Mouse (Mus musculus): ENCODE results near the gene Sdad1. TPM values are rescaled to one million over a fixed set of nuclear protein-coding genes. Genes with fewer than 3 reads are reported as not detected.
A peak's percentile ranks its signal among the peaks of the same experiment; 100 is the strongest.

The Sdad1 gene
- total and polyA plus RNA-seq, 3 experiments: 62.6 to 85.3 (median 76.9) TPM

- no peak for TF ChIP-seq GATA2 (IDR thresholded peaks at IDR 0.05; ENCODE audit: borderline replicate concordance, low read depth, low read length)
- TF ChIP-seq POLR2AphosphoS5 (IDR thresholded peaks at IDR 0.05; ENCODE audit: insufficient replicate concordance, low read depth, low read length): no peak
- no peak for TF ChIP-seq CTCF (IDR thresholded peaks at IDR 0.05; ENCODE audit: low read depth, low read length)
- TF ChIP-seq GATA1 (IDR thresholded peaks at IDR 0.05; ENCODE audit: borderline replicate concordance, low read length): no peak
- no peak for TF ChIP-seq TAL1 (conservative IDR thresholded peaks at IDR 0.05; ENCODE audit: low read depth, low read length)
- no peak overlapping the region for H3K4me3 ChIP-seq (ENCODE audit: low read depth, low read length)
- H3K4me1 ChIP-seq (ENCODE audit: insufficient read depth, low read depth, low read length): peaks cover 9% of the 10 kb centered on the region
- ATAC-seq (ENCODE audit: extremely low read depth, insufficient number of reproducible peaks, low FRiP score, poor library complexity, severe bottlenecking) (no peak), DNase-seq (ENCODE audit: low spot score) (peak; percentile 23)
- no peaks in the 10 kb centered on the region for H3K36me3 ChIP-seq (replicated peaks)
- peaks cover 14% of the 10 kb centered on the region; the same call in 1 of the 2 replicates for H3K27me3 ChIP-seq (ENCODE audit: insufficient read depth, low read length)
- H3K9me3 ChIP-seq (replicated peaks): no peaks in the 10 kb centered on the region
Observed at GRCm38 (mm10) chr5:92239333-92240232, 70.7 kb downstream of the Sdad1 start.

GRCm38 (mm10) chr5:92234939-92235557 is 75.2 kb downstream of the Sdad1 start:
- Histone ChIP-seq H3K4me1 (ENCODE audit: insufficient read depth, low read depth, low read length) (peaks cover 15% of the 10 kb centered on the region), H3K36me3 (replicated peaks) (no peaks in the 10 kb centered on the region), H3K27me3 (ENCODE audit: insufficient read depth, low read length) (peaks cover 28% of the 10 kb centered on the region), H3K9me3 (replicated peaks) (no peaks in the 10 kb centered on the region), H3K4me3 (ENCODE audit: low read depth, low read length) (no peak overlapping the region)
- DNase-seq (ENCODE audit: low spot score): no peak
- no peak for TF ChIP-seq TAL1 (conservative IDR thresholded peaks at IDR 0.05; ENCODE audit: low read depth, low read length)
- TF ChIP-seq CTCF (IDR thresholded peaks at IDR 0.05; ENCODE audit: low read depth, low read length): no peak
- no peak for TF ChIP-seq GATA2 (IDR thresholded peaks at IDR 0.05; ENCODE audit: borderline replicate concordance, low read depth, low read length)
- TF ChIP-seq GATA1 (IDR thresholded peaks at IDR 0.05; ENCODE audit: borderline replicate concordance, low read length): no peak
- no peak for TF ChIP-seq POLR2AphosphoS5 (IDR thresholded peaks at IDR 0.05; ENCODE audit: insufficient replicate concordance, low read depth, low read length)
- ATAC-seq (ENCODE audit: extremely low read depth, insufficient number of reproducible peaks, low FRiP score, poor library complexity, severe bottlenecking): no peak

Other genes with a start within 250 kb of the Sdad1 start
- gene G3bp2, start 226.8 kb downstream of the Sdad1 start, total RNA-seq (2014; fragmentation: Nextera tagmentation): 67.6 and 83.1 TPM in 2 replicates
- gene G3bp2, start 226.8 kb downstream of the Sdad1 start, total RNA-seq (2017): 89.8 and 101 TPM in 2 replicates
- 13.4 and 16.8 TPM in 2 replicates for gene G3bp2, start 226.8 kb downstream of the Sdad1 start, polyA plus RNA-seq (2012)
- 50.5 and 52.5 TPM in 2 replicates for gene Uso1, start 172.5 kb downstream of the Sdad1 start, total RNA-seq (2014; fragmentation: Nextera tagmentation)
- gene Uso1, start 172.5 kb downstream of the Sdad1 start, total RNA-seq (2017): 21.3 and 21.9 TPM in 2 replicates
- gene Uso1, start 172.5 kb downstream of the Sdad1 start, polyA plus RNA-seq (2012): 20.7 and 39.7 TPM in 2 replicates
- not detected in 2 replicates for gene U90926, start 95.1 kb downstream of the Sdad1 start, total RNA-seq (2014; fragmentation: Nextera tagmentation)
- gene U90926, start 95.1 kb downstream of the Sdad1 start, total RNA-seq (2017): not detected in 2 replicates
- not detected in 2 replicates for gene U90926, start 95.1 kb downstream of the Sdad1 start, polyA plus RNA-seq (2012)
- gene Ppef2, start 54.2 kb downstream of the Sdad1 start, total RNA-seq (2014; fragmentation: Nextera tagmentation): not detected in 2 replicates
- 0.05 and 0.17 TPM in 2 replicates for gene Ppef2, start 54.2 kb downstream of the Sdad1 start, total RNA-seq (2017)
- not detected in 2 replicates for gene Ppef2, start 54.2 kb downstream of the Sdad1 start, polyA plus RNA-seq (2012)
- gene Naaa, start 32.3 kb downstream of the Sdad1 start, total RNA-seq (2014; fragmentation: Nextera tagmentation): 13.1 and 22.4 TPM in 2 replicates
- 15.1 and 17.5 TPM in 2 replicates for gene Naaa, start 32.3 kb downstream of the Sdad1 start, total RNA-seq (2017)
- gene Naaa, start 32.3 kb downstream of the Sdad1 start, polyA plus RNA-seq (2012): 6.9 and 7.8 TPM in 2 replicates
- gene Cxcl9, start 17.6 kb upstream of the Sdad1 start, total RNA-seq (2014; fragmentation: Nextera tagmentation): not detected in 2 replicates
- gene Cxcl9, start 17.6 kb upstream of the Sdad1 start, total RNA-seq (2017): 0.06 TPM in 1 of 2 replicates, not detected in the other
- not detected in 2 replicates for gene Cxcl9, start 17.6 kb upstream of the Sdad1 start, polyA plus RNA-seq (2012)
- gene Art3, start 21.3 kb upstream of the Sdad1 start, total RNA-seq (2014; fragmentation: Nextera tagmentation): not detected in 2 replicates
- gene Art3, start 21.3 kb upstream of the Sdad1 start, total RNA-seq (2017): 0.22 TPM in 1 of 2 replicates, not detected in the other
- gene Art3, start 21.3 kb upstream of the Sdad1 start, polyA plus RNA-seq (2012): not detected in 2 replicates
- gene Cxcl10, start 38.4 kb upstream of the Sdad1 start, total RNA-seq (2014; fragmentation: Nextera tagmentation): not detected in 2 replicates
- 0.05 and 0.35 TPM in 2 replicates for gene Cxcl10, start 38.4 kb upstream of the Sdad1 start, total RNA-seq (2017)
- gene Cxcl10, start 38.4 kb upstream of the Sdad1 start, polyA plus RNA-seq (2012): not detected in 2 replicates
- gene Nup54, start 124.7 kb upstream of the Sdad1 start, total RNA-seq (2014; fragmentation: Nextera tagmentation): 97.6 and 119 TPM in 2 replicates
- gene Nup54, start 124.7 kb upstream of the Sdad1 start, total RNA-seq (2017): 90.7 and 101 TPM in 2 replicates
- gene Nup54, start 124.7 kb upstream of the Sdad1 start, polyA plus RNA-seq (2012): 19.8 and 34.0 TPM in 2 replicates
- 31.8 and 32.6 TPM in 2 replicates for gene Scarb2, start 196.4 kb upstream of the Sdad1 start, total RNA-seq (2014; fragmentation: Nextera tagmentation)
- gene Scarb2, start 196.4 kb upstream of the Sdad1 start, total RNA-seq (2017): 47.5 and 50.0 TPM in 2 replicates
- gene Scarb2, start 196.4 kb upstream of the Sdad1 start, polyA plus RNA-seq (2012): 6.5 and 7.1 TPM in 2 replicates
- gene Fam47e, start 244.6 kb upstream of the Sdad1 start, total RNA-seq (2014; fragmentation: Nextera tagmentation): not detected in 2 replicates
- 0.22 TPM in 1 of 2 replicates, not detected in the other for gene Fam47e, start 244.6 kb upstream of the Sdad1 start, total RNA-seq (2017)
- gene Fam47e, start 244.6 kb upstream of the Sdad1 start, polyA plus RNA-seq (2012): not detected in 2 replicates

Measured in G1E (cell line).